Comparison of ENCODE assay signal across 8 mouse cellular contexts in genomic region chr8:70408301-70408700, GRCm38 (mm10). TPM values are rescaled to one million over a fixed set of nuclear protein-coding genes. Genes with fewer than 3 reads are reported as not detected.
DNase-seq lines count a peak whose midpoint lies in the region; ATAC-seq and TF ChIP-seq lines count a peak whose summit lies in the region.
"Had no signal": no experiment of that assay in that cellular context is flagged by ENCODE, and none has a peak within 500 bp of the region (broad histone marks: within the 10 kb centered on the region; RNA-seq: fewer than 3 reads in every experiment).

No protein-coding gene starts in this region.

- 43% methylated on average over 6 of the region's 6 CpGs for WGBS in kidney, postnatal 0 days
- WGBS in embryonic facial prominence, embryonic 15.5 days: 29% methylated on average over 6 of the region's 6 CpGs
- WGBS in hindbrain, embryonic 15.5 days: 24% methylated on average over 6 of the region's 6 CpGs
- WGBS in neural tube, embryonic 12.5 days: 45% methylated on average over 6 of the region's 6 CpGs

- DNase-seq in kidney, postnatal 0 days (ENCODE audit: low spot score): no peak
- DNase-seq in kidney, adult 11 months: no peak
- DNase-seq in ovary, postnatal 36 days (ENCODE audit: low spot score): no peak
- DNase-seq in gastrocnemius, postnatal 36 days: no peak

- 0 out of 2 replicates have a peak overlapping the region, but pooled peaks have one; percentile 19 for H3K27ac ChIP-seq in kidney, postnatal 0 days
- peak overlapping the region; percentile 86 for H3K27ac ChIP-seq in embryonic facial prominence, embryonic 15.5 days (replicated peaks)
- peak overlapping the region; percentile 75 for H3K27ac ChIP-seq in hindbrain, embryonic 15.5 days (replicated peaks)
- H3K27ac ChIP-seq in neural tube, embryonic 12.5 days: peak overlapping the region; percentile 6

- no peaks in the 10 kb centered on the region for H3K27me3 ChIP-seq in kidney, postnatal 0 days (ENCODE audit: insufficient read depth, low read length)
- no peaks in the 10 kb centered on the region for H3K27me3 ChIP-seq in embryonic facial prominence, embryonic 15.5 days
- H3K27me3 ChIP-seq in hindbrain, embryonic 15.5 days: no peaks in the 10 kb centered on the region
- H3K27me3 ChIP-seq in neural tube, embryonic 12.5 days (replicated peaks): no peaks in the 10 kb centered on the region
- H3K27me3 ChIP-seq: Patski had no signal

- ATAC-seq in kidney, postnatal 0 days (replicated peaks; ENCODE audit: low FRiP score, low read depth): no peak
- ATAC-seq in embryonic facial prominence, embryonic 15.5 days (ENCODE audit: insufficient number of reproducible peaks, low FRiP score, low TSS enrichment, low read depth): peak; percentile 70
- peak; percentile 52; the same call in 1 of the 2 replicates for ATAC-seq in hindbrain, embryonic 15.5 days (ENCODE audit: low FRiP score, low read depth)
- ATAC-seq in neural tube, embryonic 12.5 days (ENCODE audit: low FRiP score, low read depth): peak; percentile 70
- ATAC-seq: Patski had no signal

- intact Hi-C loops in gastrocnemius, postnatal 36 days (cut with DNase I): no loop called here

- no peak for TF ChIP-seq CTCF in kidney, postnatal 0 days (IDR thresholded peaks at IDR 0.05; ENCODE audit: low read depth)

- no peaks in the 10 kb centered on the region; the same call in none of the 2 replicates for H3K4me1 ChIP-seq in kidney, postnatal 0 days (replicated peaks; ENCODE audit: insufficient read depth, low read length)
- H3K4me1 ChIP-seq in embryonic facial prominence, embryonic 15.5 days: peaks cover 48% of the 10 kb centered on the region
- peaks cover 27% of the 10 kb centered on the region for H3K4me1 ChIP-seq in hindbrain, embryonic 15.5 days (replicated peaks)
- peaks cover 26% of the 10 kb centered on the region for H3K4me1 ChIP-seq in neural tube, embryonic 12.5 days

- H3K36me3 ChIP-seq in kidney, postnatal 0 days (ENCODE audit: insufficient read depth, low read length): no peaks in the 10 kb centered on the region
- peaks cover 14% of the 10 kb centered on the region for H3K36me3 ChIP-seq in embryonic facial prominence, embryonic 15.5 days
- peaks cover 5% of the 10 kb centered on the region; the same call in 1 of the 2 replicates for H3K36me3 ChIP-seq in hindbrain, embryonic 15.5 days
- peaks cover 13% of the 10 kb centered on the region for H3K36me3 ChIP-seq in neural tube, embryonic 12.5 days

- H3K4me2 ChIP-seq in kidney, postnatal 0 days (ENCODE audit: low read length): no peak overlapping the region
- H3K4me2 ChIP-seq in embryonic facial prominence, embryonic 15.5 days (replicated peaks): 0 out of 2 replicates have a peak overlapping the region, but pooled peaks have one; percentile 12
- no peak overlapping the region for H3K4me2 ChIP-seq in hindbrain, embryonic 15.5 days
- 0 out of 2 replicates have a peak overlapping the region, but pooled peaks have one; percentile 7 for H3K4me2 ChIP-seq in neural tube, embryonic 12.5 days (replicated peaks)

- H3K9me3 ChIP-seq in kidney, postnatal 0 days (replicated peaks; ENCODE audit: low read length): no peaks in the 10 kb centered on the region
- no peaks in the 10 kb centered on the region for H3K9me3 ChIP-seq in embryonic facial prominence, embryonic 15.5 days (replicated peaks)
- no peaks in the 10 kb centered on the region for H3K9me3 ChIP-seq in hindbrain, embryonic 15.5 days
- H3K9me3 ChIP-seq in neural tube, embryonic 12.5 days: no peaks in the 10 kb centered on the region

- no peak overlapping the region for H3K4me3 ChIP-seq in kidney, postnatal 0 days (replicated peaks; ENCODE audit: low read depth, low read length)
- no peak overlapping the region for H3K4me3 ChIP-seq in embryonic facial prominence, embryonic 15.5 days (replicated peaks)
- no peak overlapping the region for H3K4me3 ChIP-seq in hindbrain, embryonic 15.5 days
- H3K4me3 ChIP-seq in neural tube, embryonic 12.5 days: no peak overlapping the region

- H3K9ac ChIP-seq in kidney, postnatal 0 days (ENCODE audit: low read depth, low read length): 0 out of 2 replicates have a peak overlapping the region, but pooled peaks have one; percentile 8
- no peak overlapping the region for H3K9ac ChIP-seq in embryonic facial prominence, embryonic 15.5 days
- no peak overlapping the region for H3K9ac ChIP-seq in hindbrain, embryonic 15.5 days
- H3K9ac ChIP-seq in neural tube, embryonic 12.5 days: peak overlapping the region; percentile 33; the same call in 1 of the 2 replicates

RNA-seq across cellular contexts. Expression of gene Crtc1, which starts 31.1 kb away (rescaled TPM):
- 13.6 and 14.6 TPM in 2 replicates for polyA plus RNA-seq in kidney, postnatal 0 days (2015; fragmentation: Nextera tagmentation; extraction: Ambion mirVana)
- polyA plus RNA-seq in embryonic facial prominence, embryonic 15.5 days (2015; fragmentation: Nextera tagmentation; extraction: Ambion mirVana): 24.0 and 24.4 TPM in 2 replicates
- polyA plus RNA-seq in hindbrain, embryonic 15.5 days (2015; fragmentation: Nextera tagmentation; extraction: Ambion mirVana): 46.1 and 57.4 TPM in 2 replicates
- polyA plus RNA-seq in neural tube, embryonic 12.5 days (2016; fragmentation: Nextera tagmentation; extraction: Ambion mirVana): 22.3 and 24.6 TPM in 2 replicates
- 1 to 10 TPM; 5.3 to 7.5 TPM for total RNA-seq in gastrocnemius, postnatal 36 days (2021)

RNA-seq across cellular contexts. Expression of gene Comp, which starts 34.9 kb away (rescaled TPM):
- polyA plus RNA-seq in kidney, postnatal 0 days (2015; fragmentation: Nextera tagmentation; extraction: Ambion mirVana): 0.24 and 0.28 TPM in 2 replicates
- 5.1 and 7.3 TPM in 2 replicates for polyA plus RNA-seq in embryonic facial prominence, embryonic 15.5 days (2015; fragmentation: Nextera tagmentation; extraction: Ambion mirVana)
- polyA plus RNA-seq in hindbrain, embryonic 15.5 days (2015; fragmentation: Nextera tagmentation; extraction: Ambion mirVana): 0.27 and 0.47 TPM in 2 replicates
- polyA plus RNA-seq in neural tube, embryonic 12.5 days (2016; fragmentation: Nextera tagmentation; extraction: Ambion mirVana): 0.42 and 0.68 TPM in 2 replicates
- total RNA-seq in gastrocnemius, postnatal 36 days (2021): 1 to 10 TPM; 8.9 to 9.9 TPM

RNA-seq across cellular contexts. Expression of gene Upf1, which starts 55.2 kb away (rescaled TPM):
- 11.6 and 12.5 TPM in 2 replicates for polyA plus RNA-seq in kidney, postnatal 0 days (2015; fragmentation: Nextera tagmentation; extraction: Ambion mirVana)
- polyA plus RNA-seq in embryonic facial prominence, embryonic 15.5 days (2015; fragmentation: Nextera tagmentation; extraction: Ambion mirVana): 18.6 and 21.2 TPM in 2 replicates
- polyA plus RNA-seq in hindbrain, embryonic 15.5 days (2015; fragmentation: Nextera tagmentation; extraction: Ambion mirVana): 14.5 and 15.1 TPM in 2 replicates
- 29.4 and 31.3 TPM in 2 replicates for polyA plus RNA-seq in neural tube, embryonic 12.5 days (2016; fragmentation: Nextera tagmentation; extraction: Ambion mirVana)
- total RNA-seq in gastrocnemius, postnatal 36 days (2021): 10 to 100 TPM; 27.0 to 27.6 TPM

Comparison
In these comparisons a context has a peak if more than half of its experiments do, and no peak if none do; other contexts are left out.
1. H3K27ac ChIP-seq: peak in every context shown above with its lines; median percentile 86 in embryonic facial prominence, embryonic 15.5 days; 75 in hindbrain, embryonic 15.5 days; 19 in kidney, postnatal 0 days; 6 in neural tube, embryonic 12.5 days.
2. H3K4me2 ChIP-seq: peak in embryonic facial prominence, embryonic 15.5 days (single experiment) and neural tube, embryonic 12.5 days (single experiment); none in kidney, postnatal 0 days (single experiment) and hindbrain, embryonic 15.5 days (single experiment).
3. H3K9ac ChIP-seq: peak in kidney, postnatal 0 days (single experiment) and neural tube, embryonic 12.5 days (single experiment); none in embryonic facial prominence, embryonic 15.5 days (single experiment) and hindbrain, embryonic 15.5 days (single experiment).